Mouse (Mus musculus) forebrain, embryonic 10.5 days (tissue): ENCODE data around the gene Gm9970. TPM values are rescaled to one million over a fixed set of nuclear protein-coding genes. Genes with fewer than 3 reads are reported as not detected.
A peak's percentile ranks its signal among the peaks of the same experiment; 100 is the strongest.

ENCODE experiments used
- DNase-seq: peaks from one replicate; pipeline ENCODE4 v3.0.0-alpha.2; 2017; ENCODE audit warnings: low spot score; ENCODE audit errors: extremely low spot score
- H3K27ac ChIP-seq: fragments of 300-500 bp; sonication (generic); 2 replicates; pipeline ENCODE4 v1.5.1; 2016; ENCODE audit warnings: mild to moderate bottlenecking
- H3K27me3 ChIP-seq: fragments of 300-500 bp; sonication (generic); 2 replicates; pipeline ENCODE4 v1.6.1; 2016; ENCODE audit warnings: mild to moderate bottlenecking; ENCODE audit not compliant: poor library complexity, severe bottlenecking
- H3K36me3 ChIP-seq: fragments of 300-500 bp; sonication (generic); replicated peaks from 2 replicates; pipeline ENCODE4 v1.6.1; 2016; ENCODE audit warnings: mild to moderate bottlenecking, moderate library complexity
- H3K4me1 ChIP-seq: fragments of 300-500 bp; sonication (generic); 2 replicates; pipeline ENCODE4 v1.6.1; 2016
- H3K4me3 ChIP-seq: fragments of 300-500 bp; sonication (generic); 2 replicates; pipeline ENCODE4 v1.5.1; 2016; ENCODE audit warnings: mild to moderate bottlenecking, moderate library complexity
- H3K9me3 ChIP-seq: fragments of 300-500 bp; sonication (generic); 2 replicates; pipeline ENCODE4 v1.6.1; 2016; ENCODE audit warnings: mild to moderate bottlenecking, moderate library complexity
- WGBS: fragments of 180-500 bp; shearing (Covaris S2); methylation state at CpG from one replicate; pipeline ENCODE4 v1.1.7; 2016; 5-methylcytosine and 5-hydroxymethylcytosine counted together
- polyA plus RNA-seq: library from polyadenylated mRNA; unstranded; fragments of >200 nt; fragmentation: Nextera tagmentation; extraction: Ambion mirVana; gene quantifications from 2 replicates; pipeline ENCODE4 v1.2.1, GENCODE M21; 2016

Gene Gm9970
- polyA plus RNA-seq, 1 experiment from 2014 or later = 0.29 TPM

DNA sequence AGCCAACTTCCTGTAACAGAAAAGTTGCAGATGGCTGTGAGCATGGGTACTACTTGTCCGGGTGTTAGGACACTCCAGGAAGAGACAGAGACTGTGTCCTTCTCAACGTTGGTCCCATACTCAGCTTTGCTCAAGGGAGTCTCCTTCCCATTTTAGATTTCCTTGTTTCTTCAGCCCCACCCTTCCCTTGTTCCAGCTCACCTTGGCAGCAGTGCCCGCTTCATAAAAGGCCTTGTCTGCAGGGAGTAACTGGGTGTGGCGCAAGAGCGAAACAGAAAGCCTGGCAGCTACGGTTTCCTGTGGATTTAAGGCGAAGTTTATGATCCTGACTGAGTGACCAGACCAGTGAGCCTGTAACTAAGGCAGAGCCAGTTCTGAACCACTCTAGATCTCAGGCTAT, 13.4 kb upstream of the Gm9970 start:
- Histone ChIP-seq H3K36me3 (peaks cover 92% of the 10 kb centered on the region), H3K27me3 (peaks cover 23% of the 10 kb centered on the region)
- WGBS = 91% methylated on average over 7 of the region's 7 CpGs

DNA sequence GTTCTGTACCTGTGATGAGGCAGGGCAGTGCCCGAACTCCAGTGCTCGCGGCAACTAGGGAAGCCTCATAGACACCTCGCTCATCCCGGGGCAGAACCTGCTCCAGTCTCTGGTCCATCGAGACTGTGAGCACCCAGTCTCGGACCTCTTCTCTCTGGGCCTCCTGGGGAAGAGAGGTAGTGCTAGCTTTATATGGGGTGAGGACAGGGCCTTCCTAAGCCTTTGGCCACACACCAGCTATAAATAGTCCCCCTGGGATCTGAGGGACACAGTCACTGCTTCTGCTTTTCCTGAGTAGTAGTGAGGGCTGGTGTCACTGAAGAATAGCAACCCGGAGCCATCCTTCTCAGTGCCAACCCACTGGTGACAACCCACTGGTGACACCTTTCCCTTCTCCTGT, 12.8 kb upstream of the Gm9970 start:
- DNase-seq = no peak

More for the DNA sequence above, 13.4 kb upstream of the Gm9970 start:
- Histone ChIP-seq H3K4me3 (no peak overlapping the region), H3K9me3 (no peaks in the 10 kb centered on the region), H3K27ac (no peak overlapping the region), H3K4me1 (peaks cover 37% of the 10 kb centered on the region)
- no peak for DNase-seq

DNA sequence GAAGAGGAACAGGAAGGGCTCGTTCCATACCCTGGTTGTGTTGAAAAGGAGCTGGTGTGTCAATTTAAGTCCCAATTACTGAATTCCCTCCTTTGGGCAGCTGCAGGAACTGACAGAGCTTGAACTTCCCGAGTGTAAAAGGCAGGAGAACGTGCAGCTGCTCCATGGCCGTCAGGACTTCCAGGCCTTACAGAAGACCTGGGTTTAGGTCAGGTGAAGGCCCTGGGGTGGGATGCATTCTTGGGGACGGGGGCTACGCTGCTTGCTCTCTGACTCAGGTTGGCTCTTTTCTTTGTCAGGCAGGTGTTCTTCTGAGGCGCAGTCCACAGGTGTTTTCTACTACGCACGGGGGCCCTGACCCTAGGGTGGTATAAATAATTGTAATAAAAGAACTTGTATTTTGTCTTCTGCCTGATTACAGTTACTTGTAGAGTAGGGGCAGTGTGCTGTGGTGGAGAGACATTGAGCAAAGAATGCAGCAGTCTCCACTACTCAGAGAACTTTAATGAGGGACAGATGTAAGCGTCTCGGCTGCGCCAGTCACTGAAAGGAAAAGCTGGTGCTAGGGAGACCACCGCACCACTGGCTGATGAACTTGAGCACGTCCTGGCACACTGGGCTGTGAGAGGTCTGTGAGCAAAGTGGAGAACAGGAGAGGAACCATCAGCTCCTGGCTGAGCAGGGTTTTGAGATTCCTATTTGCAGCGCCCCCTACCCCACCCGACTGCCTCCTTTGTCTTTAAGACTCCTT, 11.9 kb upstream of the Gm9970 start:
- peak overlapping the region; percentile 40; the same call in 1 of the 2 replicates for H3K27ac ChIP-seq
- no peak for DNase-seq
- peaks cover 37% of the 10 kb centered on the region for H3K4me1 ChIP-seq
- H3K27me3 ChIP-seq = peaks cover 23% of the 10 kb centered on the region
- no peaks in the 10 kb centered on the region for H3K9me3 ChIP-seq
- H3K36me3 ChIP-seq = peaks cover 96% of the 10 kb centered on the region
- no peak overlapping the region for H3K4me3 ChIP-seq
- 73% methylated on average over 16 of the region's 16 CpGs for WGBS

More for the DNA sequence above, 12.8 kb upstream of the Gm9970 start:
- peaks cover 37% of the 10 kb centered on the region for H3K4me1 ChIP-seq
- peaks cover 92% of the 10 kb centered on the region for H3K36me3 ChIP-seq
- H3K9me3 ChIP-seq = no peaks in the 10 kb centered on the region
- peaks cover 23% of the 10 kb centered on the region for H3K27me3 ChIP-seq
- no peak overlapping the region for H3K4me3 ChIP-seq
- peak overlapping the region; percentile 40; the same call in 1 of the 2 replicates for H3K27ac ChIP-seq
- WGBS = 95% methylated on average over 8 of the region's 8 CpGs

DNA sequence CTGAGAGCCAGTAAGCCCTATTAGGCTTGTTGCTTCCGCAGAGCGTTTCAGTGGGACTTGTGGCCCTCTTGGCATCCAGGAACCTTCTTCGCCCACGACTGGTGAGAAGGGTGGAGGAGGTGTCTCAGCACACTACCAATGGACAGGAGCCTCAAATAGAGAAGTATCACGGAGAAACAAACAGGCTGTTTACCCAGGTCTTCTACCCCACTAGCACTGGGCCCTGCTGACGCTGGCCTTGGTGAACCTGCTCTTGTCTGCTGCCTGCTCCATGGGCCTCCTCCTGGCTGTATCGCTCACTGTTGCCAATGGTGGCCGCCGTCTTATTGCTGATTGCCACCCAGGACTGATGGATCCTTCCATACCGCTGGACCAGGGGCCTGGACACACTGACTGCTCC, 11.1 kb upstream of the Gm9970 start:
- no peaks in the 10 kb centered on the region for H3K9me3 ChIP-seq
- WGBS = 41% methylated on average over 10 of the region's 10 CpGs
- peak overlapping the region; percentile 79; the same call in 1 of the 2 replicates for H3K27ac ChIP-seq
- DNase-seq = no peak
- H3K27me3 ChIP-seq = peaks cover 23% of the 10 kb centered on the region
- H3K4me3 ChIP-seq = peak overlapping the region; percentile 47
- peaks cover 37% of the 10 kb centered on the region for H3K4me1 ChIP-seq
- peaks cover 96% of the 10 kb centered on the region for H3K36me3 ChIP-seq

DNA sequence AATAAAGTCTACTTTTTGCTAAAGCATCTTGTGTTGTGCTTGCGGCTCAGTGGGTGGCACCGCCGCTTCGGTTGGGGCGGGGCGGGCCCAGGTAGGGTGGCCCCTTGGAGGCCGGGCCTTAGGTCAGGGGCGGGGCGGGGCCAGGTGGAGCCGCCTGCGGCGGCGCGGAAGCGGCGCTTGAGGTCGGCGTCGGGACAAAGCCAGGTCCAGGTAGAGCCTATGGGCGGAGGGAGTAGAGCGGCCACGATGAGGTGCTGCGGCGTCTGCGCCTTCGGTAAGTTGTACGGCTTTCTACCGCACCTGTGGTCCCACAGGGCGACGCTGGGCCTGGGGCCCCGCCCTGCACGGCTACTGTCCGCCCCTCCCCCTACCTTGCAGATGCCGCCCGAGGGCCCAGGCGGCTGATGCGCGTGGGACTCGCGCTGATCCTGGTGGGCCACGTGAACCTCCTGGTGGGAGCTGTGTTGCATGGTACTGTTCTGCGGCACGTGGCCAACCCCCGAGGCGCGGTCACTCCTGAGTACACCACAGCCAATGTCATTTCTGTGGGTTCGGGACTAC, 10.6 kb upstream of the Gm9970 start, which contains the start of gene Krtcap3:
Gene Krtcap3, plus strand, starts transcription at position 151 of the 561 bp plus-strand sequence.
- H3K9me3 ChIP-seq = no peaks in the 10 kb centered on the region
- peaks cover 99% of the 10 kb centered on the region for H3K36me3 ChIP-seq
- WGBS = 6% methylated on average over 47 of the region's 47 CpGs
- H3K27ac ChIP-seq = peak within 1 kb of the TSS; percentile 79
- peaks cover 37% of the 10 kb centered on the region for H3K4me1 ChIP-seq
- peak; percentile 31 for DNase-seq
- peak within 1 kb of the TSS; percentile 47 for H3K4me3 ChIP-seq
- H3K27me3 ChIP-seq = peaks cover 23% of the 10 kb centered on the region

DNA sequence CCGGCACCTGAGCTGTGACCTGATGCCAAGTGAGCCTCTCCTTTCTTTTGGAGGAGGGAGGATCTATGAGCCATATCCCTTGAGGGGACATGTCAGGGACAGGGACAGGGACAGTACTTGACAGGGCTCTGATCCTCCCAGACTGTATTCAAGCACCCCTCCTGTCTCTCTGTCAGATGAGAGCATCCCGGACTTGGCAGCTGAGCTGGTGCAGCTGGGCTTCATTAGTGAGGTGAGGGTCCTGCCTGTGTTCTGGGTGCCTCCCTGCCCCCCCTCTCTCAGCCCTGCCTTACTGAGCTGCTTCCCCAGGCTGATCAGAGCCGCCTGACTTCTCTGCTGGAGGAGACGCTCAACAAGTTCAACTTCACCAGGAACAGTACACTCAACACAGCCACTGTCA, 9.7 kb upstream of the Gm9970 start:
- Histone ChIP-seq H3K36me3 (peaks cover 100% of the 10 kb centered on the region), H3K27me3 (peaks cover 23% of the 10 kb centered on the region), H3K4me1 (peaks cover 37% of the 10 kb centered on the region), H3K27ac (peak overlapping the region; percentile 79), H3K9me3 (no peaks in the 10 kb centered on the region), H3K4me3 (no peak overlapping the region; the same call in 1 of the 2 replicates)
- 61% methylated on average over 4 of the region's 4 CpGs for WGBS
- peak; percentile 24 for DNase-seq

DNA sequence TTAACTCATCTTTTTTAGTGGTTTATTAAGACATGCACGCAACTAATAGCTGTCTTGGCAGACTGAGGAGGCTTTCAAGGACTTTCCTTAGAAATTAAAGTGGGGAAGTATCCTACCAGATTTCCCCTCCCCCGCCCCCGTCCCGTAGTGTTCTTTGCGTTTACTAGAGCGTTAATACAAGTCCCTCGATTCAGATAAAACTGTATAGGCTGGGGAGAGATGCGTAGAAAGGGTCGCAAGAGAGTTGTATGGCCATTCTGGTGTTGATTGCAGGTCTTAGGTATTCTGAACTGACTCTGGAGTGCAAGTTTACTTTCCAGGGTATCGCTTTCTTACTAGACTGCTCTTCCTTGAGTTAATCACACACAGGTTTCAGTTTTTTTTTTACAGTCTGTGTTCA, 1.2 kb upstream of the Gm9970 start:
- Histone ChIP-seq H3K4me3 (peak overlapping the region; percentile 95), H3K27me3 (no peaks in the 10 kb centered on the region), H3K27ac (no peak overlapping the region), H3K36me3 (peaks cover 36% of the 10 kb centered on the region), H3K4me1 (peaks cover 16% of the 10 kb centered on the region), H3K9me3 (no peaks in the 10 kb centered on the region)
- 30% methylated on average over 10 of the region's 10 CpGs for WGBS
- DNase-seq = no peak

DNA sequence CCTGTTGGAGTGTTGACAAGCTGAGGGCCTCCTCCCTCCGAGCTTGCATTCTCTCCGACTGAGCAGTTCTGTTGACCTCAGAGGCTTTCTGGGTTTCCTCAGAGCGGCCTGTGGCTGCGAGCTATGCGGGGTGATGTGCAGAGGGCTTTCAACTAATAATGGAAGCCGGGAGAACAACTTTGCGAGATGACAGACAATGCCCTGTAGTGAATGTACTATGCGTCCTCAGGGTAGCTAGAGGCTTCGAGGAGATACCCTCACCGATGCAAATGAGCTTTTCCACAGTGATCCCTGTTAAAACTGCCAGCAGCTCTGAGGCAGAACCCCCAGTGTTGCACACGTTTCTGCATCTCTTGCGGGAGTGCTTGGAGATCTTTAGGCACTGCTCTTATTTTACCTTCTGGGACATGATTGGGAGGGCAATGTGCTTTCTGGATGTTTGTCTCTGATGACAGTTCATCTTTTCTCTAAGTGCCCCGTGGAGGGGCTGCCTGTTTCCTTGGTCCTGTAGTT, 546 bp upstream of the Gm9970 start:
- Histone ChIP-seq H3K27ac (peak overlapping the region; percentile 97), H3K4me3 (peak overlapping the region; percentile 95), H3K27me3 (no peaks in the 10 kb centered on the region), H3K4me1 (peaks cover 16% of the 10 kb centered on the region), H3K36me3 (peaks cover 30% of the 10 kb centered on the region), H3K9me3 (no peaks in the 10 kb centered on the region)
- WGBS = under 1% methylated on average over 13 of the region's 13 CpGs
- no peak for DNase-seq

DNA sequence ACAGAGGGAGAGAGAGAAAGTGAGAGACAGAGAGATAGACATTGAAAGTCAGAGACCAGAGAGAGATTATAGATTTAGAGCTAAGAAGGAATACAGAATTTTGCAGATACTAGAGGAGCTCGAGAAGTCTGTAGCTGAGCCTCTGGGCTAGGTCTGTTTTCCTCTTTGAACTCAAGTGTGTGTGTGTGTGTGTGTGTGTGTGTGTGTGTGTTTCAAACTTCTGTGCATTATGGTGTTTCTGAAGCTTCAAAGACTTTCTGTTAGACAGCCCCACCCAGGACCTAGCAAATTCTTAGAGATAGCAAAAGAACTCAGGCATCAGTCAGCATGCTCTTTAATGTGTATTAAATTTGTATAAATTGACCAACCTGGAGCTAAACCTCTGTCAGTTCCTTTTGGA, 14.4 kb downstream of the Gm9970 start:
- DNase-seq = no peak
- peaks cover 2% of the 10 kb centered on the region; the same call in 1 of the 2 replicates for H3K4me1 ChIP-seq
- no peaks in the 10 kb centered on the region for H3K36me3 ChIP-seq
- 70% methylated on average over 1 of the region's 1 CpGs for WGBS
- H3K27me3 ChIP-seq = no peaks in the 10 kb centered on the region
- no peak overlapping the region for H3K27ac ChIP-seq
- no peak overlapping the region for H3K4me3 ChIP-seq
- no peaks in the 10 kb centered on the region for H3K9me3 ChIP-seq

DNA sequence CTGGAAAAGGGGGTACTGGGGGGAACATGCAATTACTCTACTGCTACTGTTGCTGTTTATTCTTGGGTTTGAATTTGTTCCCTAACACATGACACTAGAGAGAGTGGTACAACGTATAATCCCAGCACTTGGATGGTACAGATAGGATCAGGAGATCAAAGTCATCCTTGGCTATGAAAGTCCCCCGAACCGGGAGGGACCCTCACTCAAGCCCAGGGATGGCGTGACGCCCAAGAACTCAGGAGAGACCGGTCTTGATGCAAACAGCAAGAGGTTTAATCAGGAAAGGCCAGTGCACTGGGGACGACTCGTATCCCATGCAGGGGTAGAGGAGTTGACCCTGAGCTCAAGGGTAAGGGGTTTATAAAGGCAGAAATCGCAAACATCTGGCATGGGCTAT, 18.3 kb downstream of the Gm9970 start:
- H3K36me3 ChIP-seq = no peaks in the 10 kb centered on the region
- WGBS = 93% methylated on average over 9 of the region's 9 CpGs
- peaks cover 23% of the 10 kb centered on the region for H3K4me1 ChIP-seq
- no peak overlapping the region for H3K27ac ChIP-seq
- H3K9me3 ChIP-seq = no peaks in the 10 kb centered on the region
- DNase-seq = no peak
- no peak overlapping the region for H3K4me3 ChIP-seq
- H3K27me3 ChIP-seq = no peaks in the 10 kb centered on the region

DNA sequence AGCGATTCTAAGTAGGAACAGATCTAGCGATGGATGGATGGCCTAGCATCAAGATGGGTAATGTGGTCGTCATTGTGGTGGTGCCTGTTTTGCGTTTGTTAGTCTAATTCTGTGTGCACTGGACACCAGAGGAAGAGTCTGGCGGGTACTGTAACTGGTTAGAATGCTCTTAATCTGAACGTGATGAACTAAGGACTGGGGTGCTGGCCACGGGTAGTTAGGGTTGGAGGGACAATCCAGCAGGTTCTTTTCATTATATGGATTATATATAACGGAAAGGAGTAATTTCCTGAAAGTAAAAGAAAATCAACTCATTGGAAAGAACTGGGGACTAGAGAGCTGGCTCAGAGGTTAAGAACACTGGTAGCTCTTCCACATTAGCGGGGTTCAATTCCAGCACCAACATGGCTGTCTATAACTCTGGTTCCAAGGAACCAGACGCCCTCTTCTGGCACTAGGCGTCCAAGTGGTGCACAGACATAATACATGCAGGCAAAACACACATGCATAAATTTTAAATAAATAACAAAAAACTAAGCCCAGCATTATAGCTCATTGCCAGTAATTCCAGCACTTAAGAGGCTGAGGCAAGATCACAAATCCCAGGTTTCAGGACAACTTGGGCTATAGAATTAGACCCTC, 19.6 kb downstream of the Gm9970 start:
- no peaks in the 10 kb centered on the region for H3K27me3 ChIP-seq
- H3K9me3 ChIP-seq = no peaks in the 10 kb centered on the region
- H3K27ac ChIP-seq = peak overlapping the region; percentile 98
- peaks cover 23% of the 10 kb centered on the region for H3K4me1 ChIP-seq
- peak; percentile 41 for DNase-seq
- WGBS = 12% methylated on average over 11 of the region's 11 CpGs
- peak overlapping the region; percentile 84 for H3K4me3 ChIP-seq
- H3K36me3 ChIP-seq = peaks cover 12% of the 10 kb centered on the region

DNA sequence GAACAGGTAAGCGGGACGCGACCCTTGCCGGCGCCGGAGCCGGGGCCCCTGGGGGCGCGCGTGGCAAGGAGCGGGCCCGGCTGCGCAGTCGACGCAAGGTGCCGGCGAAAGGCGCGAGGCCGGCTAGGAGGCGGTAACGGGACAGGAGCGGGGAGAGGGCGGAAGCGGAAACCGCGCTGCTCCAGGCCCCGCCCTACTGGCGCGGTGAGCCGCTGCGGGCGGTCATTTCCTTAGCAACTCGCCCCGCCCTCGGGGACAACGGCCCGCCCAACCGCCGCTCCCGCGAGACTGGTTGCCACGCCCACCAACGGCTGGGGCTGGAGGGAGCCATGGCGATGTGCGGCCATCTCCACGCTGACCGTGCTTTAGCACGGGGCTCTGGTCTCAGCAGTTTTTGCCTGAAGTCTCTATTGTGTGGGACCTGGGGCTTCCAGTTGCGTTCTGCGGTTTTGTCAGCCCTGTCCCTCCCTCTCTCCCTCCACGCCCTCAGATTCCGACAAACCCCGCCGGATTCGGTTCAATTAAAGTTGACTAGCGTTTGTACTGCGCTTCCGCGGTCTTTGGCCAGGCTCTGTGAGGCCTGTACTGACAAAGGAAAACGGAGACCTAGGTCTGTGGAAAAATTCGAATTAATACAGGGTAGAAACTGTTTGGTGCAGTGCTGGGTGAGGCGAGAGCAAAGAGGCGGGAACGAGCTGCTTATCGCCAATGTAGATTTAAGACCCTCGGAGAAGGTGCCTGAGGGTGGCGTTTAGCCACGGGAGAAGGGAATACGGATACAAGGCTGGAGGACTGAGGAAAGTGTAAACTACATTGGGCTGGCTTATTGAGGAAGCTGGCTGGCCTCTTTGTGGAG, 20.4 kb downstream of the Gm9970 start, which contains the start of gene Ppm1g:
Gene Ppm1g, minus strand, starts transcription at position 240 of the 856 bp plus-strand sequence.
- Histone ChIP-seq H3K4me1 (peaks cover 23% of the 10 kb centered on the region), H3K27ac (peak within 1 kb of the TSS; percentile 98), H3K36me3 (peaks cover 19% of the 10 kb centered on the region), H3K27me3 (no peaks in the 10 kb centered on the region), H3K4me3 (peak within 1 kb of the TSS; percentile 84), H3K9me3 (no peaks in the 10 kb centered on the region)
- under 1% methylated on average over 70 of the region's 70 CpGs for WGBS
- DNase-seq = peak; percentile 96
